Mouse (Mus musculus): ENCODE data around the gene Pnrc2. TPM values are rescaled to one million over a fixed set of nuclear protein-coding genes. Genes with fewer than 3 reads are reported as not detected.

The Pnrc2 gene
- total and polyA plus RNA-seq, 3 experiments: 48.0 to 76.3 (median 49.8) TPM

- H3K36me3 ChIP-seq (ENCODE audit: control insufficient read depth in 1 of 2, insufficient read depth in 2 of 2, low read length in 2 of 2): peaks cover 0 to 26% of the 10 kb centered on the region in 2 experiments; a peak in 2 of 4 replicates
- peaks cover 11% of the 10 kb centered on the region for H3K79me2 ChIP-seq (ENCODE audit: control insufficient read depth, insufficient read depth, low read length, poor library complexity)
- TF ChIP-seq NRF1 (IDR thresholded peaks at IDR 0.05; ENCODE audit: insufficient read depth, low read depth, low read length, poor library complexity, severe bottlenecking) (no peak), MXI1 (IDR thresholded peaks at IDR 0.05; ENCODE audit: low read depth, low read length) (0 out of 2 replicates have a peak, but pooled peaks have one; percentile 10)
- peak; percentile 54 for DNase-seq (ENCODE audit: low read depth, low spot score)
- H3K27me3 ChIP-seq (ENCODE audit: control insufficient read depth in 1 of 2, insufficient read depth in 2 of 2, low read length in 2 of 2): no peaks in the 10 kb centered on the region
- H3K4me1 ChIP-seq (ENCODE audit: control insufficient read depth in 1 of 2, insufficient read depth in 2 of 2, low read length in 2 of 2): peaks cover 9 to 36% of the 10 kb centered on the region in 2 experiments
- peak overlapping the region; percentile 77 to 98 for H3K4me3 ChIP-seq (ENCODE audit: control insufficient read depth in 1 of 2, insufficient read depth in 1 of 2, low read depth in 2 of 2, low read length in 2 of 2)
- no peaks in the 10 kb centered on the region for H3K9me3 ChIP-seq (replicated peaks; ENCODE audit: insufficient read depth, low read length)
- H3K27ac ChIP-seq (ENCODE audit: control insufficient read depth, low read depth, low read length): peak overlapping the region; percentile 28
- H3K9ac ChIP-seq (ENCODE audit: control insufficient read depth, low read depth, low read length, poor library complexity, severe bottlenecking): peak overlapping the region; percentile 91
Observed at GRCm38 (mm10) chr4:135921257-135922120, 47.8 kb upstream of the Pnrc2 start.

DNA sequence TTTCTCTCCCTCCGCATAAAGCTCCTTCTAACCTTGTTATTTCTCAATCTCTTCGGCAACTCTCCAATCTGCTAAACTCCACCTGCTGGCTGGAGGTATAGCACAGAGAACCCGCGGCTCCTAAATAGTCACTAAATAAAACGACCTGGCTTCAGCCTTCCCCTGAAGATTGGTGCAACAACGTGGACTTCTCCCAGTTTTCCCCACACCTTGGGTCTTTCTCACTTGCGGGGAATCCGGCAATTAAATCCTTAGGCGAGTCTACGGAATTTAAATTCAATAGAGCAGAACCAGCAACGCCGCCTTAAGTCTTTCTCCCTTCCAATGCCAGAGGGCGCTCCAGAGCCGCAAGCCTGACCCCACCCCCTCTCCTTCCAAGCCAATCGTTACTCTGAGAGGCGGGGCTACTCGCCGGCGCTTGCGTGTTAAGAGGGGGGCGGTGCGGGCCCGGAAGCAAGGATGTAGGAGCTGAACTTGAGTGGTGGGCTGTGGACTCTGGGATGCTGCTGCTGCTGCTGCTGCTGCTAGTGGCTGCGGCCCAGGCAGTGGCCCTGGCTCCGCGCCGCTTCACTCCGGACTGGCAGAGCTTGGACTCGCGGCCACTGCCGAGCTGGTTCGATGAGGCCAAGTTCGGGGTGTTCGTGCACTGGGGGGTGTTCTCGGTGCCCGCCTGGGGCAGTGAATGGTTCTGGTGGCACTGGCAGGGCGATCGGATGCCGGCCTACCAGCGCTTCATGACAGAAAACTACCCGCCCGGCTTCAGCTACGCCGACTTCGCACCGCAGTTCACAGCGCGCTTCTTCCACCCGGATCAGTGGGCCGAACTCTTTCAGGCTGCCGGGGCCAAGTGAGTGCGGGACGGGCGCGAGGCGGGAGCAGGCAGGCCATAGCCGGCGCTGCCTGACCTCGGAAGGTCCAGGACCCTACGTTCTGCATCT is 46.9 kb upstream of the Pnrc2 start, which contains the start of gene Fuca1:
Gene Fuca1, plus strand, starts transcription at position 432 of the 938 bp plus-strand sequence.
- peak; percentile 98 for DNase-seq (ENCODE audit: low read depth, low spot score)
- H3K4me3 ChIP-seq (ENCODE audit: control insufficient read depth in 1 of 2, insufficient read depth in 1 of 2, low read depth in 2 of 2, low read length in 2 of 2): peak within 1 kb of the TSS; percentile 77 to 98
- peaks cover 11% of the 10 kb centered on the region for H3K79me2 ChIP-seq (ENCODE audit: control insufficient read depth, insufficient read depth, low read length, poor library complexity)
- peaks cover 7 to 30% of the 10 kb centered on the region in 2 experiments for H3K4me1 ChIP-seq (ENCODE audit: control insufficient read depth in 1 of 2, insufficient read depth in 2 of 2, low read length in 2 of 2)
- peak within 1 kb of the TSS; percentile 90 for H3K27ac ChIP-seq (ENCODE audit: control insufficient read depth, low read depth, low read length)
- H3K36me3 ChIP-seq (ENCODE audit: control insufficient read depth in 1 of 2, insufficient read depth in 2 of 2, low read length in 2 of 2): peaks cover 0 to 22% of the 10 kb centered on the region in 2 experiments; a peak in 2 of 4 replicates
- H3K27me3 ChIP-seq (ENCODE audit: control insufficient read depth in 1 of 2, insufficient read depth in 2 of 2, low read length in 2 of 2): no peaks in the 10 kb centered on the region
- peak within 1 kb of the TSS; percentile 91 for H3K9ac ChIP-seq (ENCODE audit: control insufficient read depth, low read depth, low read length, poor library complexity, severe bottlenecking)
- no peaks in the 10 kb centered on the region for H3K9me3 ChIP-seq (replicated peaks; ENCODE audit: insufficient read depth, low read length)
- TF ChIP-seq MAX (IDR thresholded peaks at IDR 0.05; ENCODE audit: low read length): peak; percentile 36; the same call in 1 of the 2 replicates
- peak in 2 of 3 experiments; percentile 68 to 92 for TF ChIP-seq CTCF (IDR thresholded peaks at IDR 0.05 in 2 of 3, conservative IDR thresholded peaks at IDR 0.05 in 1 of 3; ENCODE audit: control insufficient read depth in 1 of 3, insufficient read depth in 1 of 3, low read depth in 2 of 3, low read length in 3 of 3, poor library complexity in 1 of 3, severe bottlenecking in 1 of 3)
- peak; percentile 84 for TF ChIP-seq NRF1 (IDR thresholded peaks at IDR 0.05; ENCODE audit: insufficient read depth, low read depth, low read length, poor library complexity, severe bottlenecking)
- 0 out of 2 replicates have a peak, but pooled peaks have one; percentile 30 for TF ChIP-seq UBTF (IDR thresholded peaks at IDR 0.05; ENCODE audit: borderline replicate concordance, insufficient read depth, low read depth, low read length)
- TF ChIP-seq MXI1 (IDR thresholded peaks at IDR 0.05; ENCODE audit: low read depth, low read length): peak; percentile 52; the same call in 1 of the 2 replicates
- TF ChIP-seq GATA1 (IDR thresholded peaks at IDR 0.05; ENCODE audit: low read depth, low read length): no peak
- TF ChIP-seq POLR2A (IDR thresholded peaks at IDR 0.05; ENCODE audit: control insufficient read depth in 1 of 2, insufficient read depth in 1 of 2, low read depth in 1 of 2, low read length in 2 of 2, poor library complexity in 1 of 2): peak; percentile 62 to 80; a peak in 3 of 4 replicates
- no peak for TF ChIP-seq BHLHE40 (IDR thresholded peaks at IDR 0.05; ENCODE audit: borderline replicate concordance, low read depth, low read length)
- no peak for TF ChIP-seq TAL1 (IDR thresholded peaks at IDR 0.05; ENCODE audit: low read length)
- TF ChIP-seq CHD1 (IDR thresholded peaks at IDR 0.05; ENCODE audit: low read depth, low read length): no peak
- peak; percentile 39; the same call in 1 of the 2 replicates for TF ChIP-seq KAT2A (conservative IDR thresholded peaks at IDR 0.05; ENCODE audit: low read depth, low read length)
- peak; percentile 73 for TF ChIP-seq NELFE (IDR thresholded peaks at IDR 0.05; ENCODE audit: low read depth, low read length)
- peak; percentile 74 for TF ChIP-seq HCFC1 (IDR thresholded peaks at IDR 0.05; ENCODE audit: low read depth, low read length)
- peak; percentile 33; the same call in 1 of the 2 replicates for TF ChIP-seq RCOR1 (IDR thresholded peaks at IDR 0.05; ENCODE audit: low read depth, low read length)
- TF ChIP-seq E2F4 (IDR thresholded peaks at IDR 0.05; ENCODE audit: borderline replicate concordance, low read depth, low read length): no peak
- no peak; the same call in 1 of the 2 replicates for TF ChIP-seq ZNF384 (IDR thresholded peaks at IDR 0.05; ENCODE audit: low read depth, low read length)
- TF ChIP-seq MYB (IDR thresholded peaks at IDR 0.05; ENCODE audit: low read depth, low read length): no peak
- no peak; the same call in 1 of the 2 replicates for TF ChIP-seq CHD2 (IDR thresholded peaks at IDR 0.05; ENCODE audit: low read length)
- TF ChIP-seq ZMIZ1 (IDR thresholded peaks at IDR 0.05; ENCODE audit: low read depth, low read length): peak; percentile 90
- peak; percentile 89 for TF ChIP-seq ELF1 (IDR thresholded peaks at IDR 0.05; ENCODE audit: low read depth, low read length)
- TF ChIP-seq USF2 (IDR thresholded peaks at IDR 0.05; ENCODE audit: borderline replicate concordance in 1 of 2, insufficient read depth in 1 of 2, low read depth in 1 of 2, low read length in 2 of 2): no peak
- TF ChIP-seq EP300 (IDR thresholded peaks at IDR 0.05; ENCODE audit: low read depth in 1 of 2, low read length in 2 of 2): peak in 1 of 2 experiments; percentile 4; a peak in 1 of 4 replicates
- peak; percentile 35 for TF ChIP-seq MAZ (IDR thresholded peaks at IDR 0.05; ENCODE audit: low read depth, low read length)
- TF ChIP-seq TCF12 (IDR thresholded peaks at IDR 0.05; ENCODE audit: low read depth, low read length): peak; percentile 26; the same call in 1 of the 2 replicates
- no peak for TF ChIP-seq ZKSCAN1 (IDR thresholded peaks at IDR 0.05; ENCODE audit: low read depth, low read length)

Measured in MEL (cell line).